Mouse (Mus musculus): Measurements from ENCODE around the gene Itga6. TPM values are rescaled to one million over a fixed set of nuclear protein-coding genes. Genes with fewer than 3 reads are reported as not detected.

The Itga6 gene
- total RNA-seq, 2 experiments from 2014 or later: 6.6 to 9.8 TPM

DNA sequence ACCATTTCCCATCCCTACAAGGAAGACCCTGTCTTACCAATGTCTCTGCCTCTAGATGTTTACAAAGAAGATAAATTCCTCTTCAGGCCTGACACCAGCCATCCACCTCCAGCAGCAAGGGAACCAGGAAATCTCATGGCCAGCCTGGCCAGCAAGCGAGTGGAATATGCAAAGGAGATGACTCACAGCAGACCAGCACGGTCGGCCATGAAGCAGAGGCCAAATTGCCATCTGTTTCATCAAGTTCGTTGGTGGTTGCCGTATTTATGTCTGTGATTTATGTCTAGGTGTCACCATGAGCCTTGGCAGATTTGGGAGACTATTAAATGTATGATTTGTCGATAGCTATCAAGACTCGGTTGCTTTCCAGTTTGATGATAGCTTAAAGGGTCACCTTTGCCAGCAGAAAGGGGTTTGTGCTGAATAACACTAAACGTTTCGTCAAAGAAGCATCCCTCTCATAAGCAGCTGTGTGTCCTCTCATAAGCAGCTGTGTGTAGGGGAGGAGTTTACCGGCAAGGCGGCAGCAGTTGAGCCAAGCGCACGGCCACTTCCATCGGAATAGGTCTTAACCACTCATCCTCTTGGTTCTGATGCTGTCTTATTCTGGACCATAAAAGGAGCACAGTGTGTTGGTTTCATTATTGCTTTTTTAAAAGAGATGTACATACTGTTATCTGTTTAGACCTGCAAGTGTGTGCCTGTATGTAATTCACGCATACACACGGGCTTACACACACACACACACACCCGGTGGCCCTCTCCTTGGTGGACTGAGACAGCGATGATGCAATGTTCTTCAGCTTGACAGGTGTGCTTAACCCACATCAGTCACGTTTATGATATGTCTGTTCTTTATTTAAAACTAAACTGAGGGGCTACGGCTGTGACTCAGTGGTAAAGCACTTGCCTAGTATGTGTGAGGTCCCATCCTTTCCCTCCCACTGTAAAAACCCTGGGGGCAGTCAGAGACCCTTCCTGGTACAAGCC is 14.5 kb upstream of the Itga6 start:
- no peak for ATAC-seq (replicated peaks; ENCODE audit: low FRiP score, poor library complexity, severe bottlenecking)

DNA sequence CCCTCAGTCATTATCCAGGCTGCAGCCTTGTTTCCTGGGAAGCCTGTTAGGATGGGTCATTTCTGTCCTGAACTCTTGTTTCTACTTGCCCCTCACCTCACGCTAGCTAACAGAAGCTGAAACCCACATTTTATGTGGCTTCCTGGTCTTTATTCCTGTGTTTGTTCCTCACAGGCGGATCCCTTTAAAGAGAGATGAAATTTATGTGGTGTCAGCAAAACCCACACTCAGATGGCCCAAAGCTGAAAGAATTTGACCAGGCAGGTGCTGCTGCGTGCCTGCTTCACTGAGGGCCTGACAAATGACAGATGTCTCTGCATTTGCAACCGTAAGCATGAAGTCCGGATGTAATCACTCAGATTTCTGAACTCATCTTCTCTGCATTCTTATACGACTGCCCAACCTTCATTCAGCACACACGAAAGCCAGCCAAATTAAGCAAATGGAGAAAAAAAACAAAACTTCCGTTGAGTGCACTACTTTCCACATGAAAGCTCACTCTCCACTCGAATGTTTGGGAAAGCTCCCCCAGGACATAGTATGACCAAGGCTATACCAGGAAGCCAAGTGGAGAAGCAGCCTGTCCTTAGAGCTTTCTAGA is 10.5 kb upstream of the Itga6 start:
- no peak for ATAC-seq (replicated peaks; ENCODE audit: low FRiP score, poor library complexity, severe bottlenecking)

DNA sequence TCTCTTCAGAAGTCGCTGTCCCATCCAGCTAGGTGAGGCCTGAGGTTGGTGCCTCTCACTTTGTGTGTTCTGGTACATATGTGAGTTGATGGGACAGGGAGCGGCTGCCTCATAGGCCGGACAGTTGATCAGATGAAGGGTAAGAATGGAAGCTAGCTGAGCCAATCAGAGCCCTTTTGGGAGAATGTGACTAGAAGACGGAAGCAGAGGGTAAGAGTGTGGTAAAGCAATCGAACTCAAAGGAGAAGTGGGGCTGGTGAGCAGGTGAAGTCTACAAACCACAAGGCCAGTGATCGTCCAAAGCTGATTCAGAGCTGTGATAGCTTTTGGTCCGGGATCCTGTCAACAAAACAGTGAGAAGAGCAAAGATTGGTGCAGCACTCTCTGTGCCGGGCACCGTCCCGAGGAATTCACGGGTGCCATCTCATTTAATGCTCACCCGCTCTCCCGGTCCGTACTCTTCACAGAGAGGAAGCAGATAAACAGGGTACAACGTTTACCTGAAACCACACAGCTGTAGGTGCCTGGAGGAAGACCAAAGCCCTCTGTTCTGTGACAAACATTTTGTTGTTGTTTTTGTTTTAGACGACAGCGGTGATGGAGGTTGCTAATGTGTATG is 9.8 kb upstream of the Itga6 start:
- ATAC-seq (replicated peaks; ENCODE audit: low FRiP score, poor library complexity, severe bottlenecking): no peak

DNA sequence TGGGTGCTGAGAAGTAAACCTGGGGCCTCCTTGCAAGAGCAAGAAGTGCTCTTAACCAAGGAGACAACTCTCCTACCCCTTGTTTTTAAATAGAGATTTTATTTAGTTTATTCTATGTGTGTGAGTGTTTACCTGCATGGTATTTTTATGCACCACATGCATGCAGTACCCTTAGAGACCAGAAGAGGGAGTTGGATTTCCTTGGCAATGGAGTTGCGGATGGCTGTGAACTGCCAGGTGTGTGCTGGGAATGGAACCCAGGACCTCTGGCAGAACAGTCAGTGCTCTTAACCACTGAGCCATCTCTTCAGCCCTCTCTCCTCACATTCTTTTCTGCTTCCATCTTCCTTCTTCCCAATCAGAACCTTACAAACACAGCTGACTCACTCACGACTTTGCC is 9.2 kb upstream of the Itga6 start:
- no peak for ATAC-seq (replicated peaks; ENCODE audit: low FRiP score, poor library complexity, severe bottlenecking)

DNA sequence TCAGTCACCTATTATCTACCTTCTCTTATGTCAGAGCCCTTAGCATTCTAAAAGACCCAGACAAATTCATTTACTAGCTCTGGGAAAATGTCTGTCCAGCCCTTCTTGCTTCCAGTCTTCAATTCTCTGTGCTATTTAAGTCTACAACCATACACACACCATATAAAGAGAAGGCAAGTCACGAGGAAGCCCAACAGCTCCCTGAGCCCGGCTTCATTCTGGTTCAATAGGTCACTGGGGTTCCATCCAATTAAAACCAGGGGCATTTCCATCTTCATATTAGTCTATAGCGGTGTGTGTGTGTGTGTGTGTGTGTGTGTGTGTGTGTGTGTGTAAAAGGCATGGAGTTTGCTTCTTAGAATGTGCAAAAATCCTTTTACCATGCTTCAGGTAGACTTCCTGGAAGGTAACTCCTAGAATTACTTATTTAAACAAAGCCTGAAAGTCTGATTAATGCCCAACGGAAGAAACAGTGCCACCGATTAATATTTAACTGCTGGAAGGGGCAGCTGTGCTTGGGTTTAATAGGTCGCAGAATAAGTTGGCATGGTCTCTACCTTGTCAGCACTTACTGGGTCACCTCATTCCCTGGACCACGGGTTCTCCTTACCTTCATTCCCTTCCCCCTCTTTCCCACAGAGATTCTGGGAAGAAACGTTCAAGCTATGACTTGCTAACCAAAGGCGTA is 6.1 kb upstream of the Itga6 start:
- ATAC-seq (replicated peaks; ENCODE audit: low FRiP score, poor library complexity, severe bottlenecking): no peak

DNA sequence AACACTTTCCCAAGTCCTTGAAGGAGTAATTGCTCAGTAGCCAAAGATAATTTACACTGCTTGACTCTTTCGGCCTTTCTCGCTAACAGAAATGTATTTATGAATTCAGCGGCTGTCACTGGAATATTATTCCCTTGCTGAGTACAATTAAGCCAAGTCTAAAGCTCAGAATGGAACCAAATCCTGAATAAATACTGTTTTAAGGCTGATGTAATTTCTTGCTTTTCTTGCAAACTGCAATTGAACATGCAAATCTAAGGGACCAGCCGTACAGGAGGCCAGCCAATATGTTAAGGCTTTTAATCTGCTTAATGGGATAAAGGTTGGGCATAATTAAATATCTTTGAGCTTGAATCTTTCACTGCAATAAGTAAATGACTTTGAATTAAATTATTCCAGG is 2.9 kb upstream of the Itga6 start:
- ATAC-seq (replicated peaks; ENCODE audit: low FRiP score, poor library complexity, severe bottlenecking): no peak

DNA sequence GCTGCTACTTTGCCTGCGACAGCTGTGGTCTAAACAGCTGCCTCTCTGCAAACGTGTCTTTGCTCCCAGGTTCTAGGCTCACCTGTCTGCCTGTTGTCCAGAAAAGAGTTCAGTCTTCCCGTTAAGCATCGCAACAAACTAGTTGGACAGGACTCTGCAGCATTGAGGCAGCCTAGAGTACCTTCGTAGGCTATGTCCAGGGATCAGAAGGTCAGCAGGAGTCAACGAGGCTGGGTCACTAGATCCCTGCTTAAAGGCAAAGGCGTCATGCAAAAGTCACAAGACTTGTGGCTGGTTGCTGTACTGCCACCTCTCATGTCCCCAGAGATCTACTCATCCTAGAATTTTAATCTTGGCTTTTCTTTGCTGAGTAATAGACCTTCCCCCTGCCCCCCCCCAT is 2.0 kb upstream of the Itga6 start:
- no peak for ATAC-seq (replicated peaks; ENCODE audit: low FRiP score, poor library complexity, severe bottlenecking)

DNA sequence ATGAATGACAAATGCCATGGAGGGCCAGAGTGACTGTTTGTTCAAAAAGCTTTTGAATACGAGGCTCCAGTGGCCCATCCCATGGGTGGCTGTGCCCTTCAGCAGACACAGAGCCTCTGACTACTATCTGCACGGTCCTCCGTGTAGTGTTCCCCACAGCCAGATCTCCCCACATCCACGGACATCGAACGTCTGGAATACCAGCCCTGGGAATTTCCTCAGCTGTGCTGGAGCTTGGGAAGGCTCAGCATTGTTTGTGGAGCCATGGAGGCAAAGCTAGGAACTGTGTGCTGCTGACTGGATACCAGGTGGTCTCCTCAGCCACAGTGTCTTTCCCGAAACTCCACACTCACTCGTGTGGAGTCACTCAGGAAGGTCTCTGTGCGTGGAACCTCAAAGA is 1.1 kb upstream of the Itga6 start:
- no peak for ATAC-seq (replicated peaks; ENCODE audit: low FRiP score, poor library complexity, severe bottlenecking)

DNA sequence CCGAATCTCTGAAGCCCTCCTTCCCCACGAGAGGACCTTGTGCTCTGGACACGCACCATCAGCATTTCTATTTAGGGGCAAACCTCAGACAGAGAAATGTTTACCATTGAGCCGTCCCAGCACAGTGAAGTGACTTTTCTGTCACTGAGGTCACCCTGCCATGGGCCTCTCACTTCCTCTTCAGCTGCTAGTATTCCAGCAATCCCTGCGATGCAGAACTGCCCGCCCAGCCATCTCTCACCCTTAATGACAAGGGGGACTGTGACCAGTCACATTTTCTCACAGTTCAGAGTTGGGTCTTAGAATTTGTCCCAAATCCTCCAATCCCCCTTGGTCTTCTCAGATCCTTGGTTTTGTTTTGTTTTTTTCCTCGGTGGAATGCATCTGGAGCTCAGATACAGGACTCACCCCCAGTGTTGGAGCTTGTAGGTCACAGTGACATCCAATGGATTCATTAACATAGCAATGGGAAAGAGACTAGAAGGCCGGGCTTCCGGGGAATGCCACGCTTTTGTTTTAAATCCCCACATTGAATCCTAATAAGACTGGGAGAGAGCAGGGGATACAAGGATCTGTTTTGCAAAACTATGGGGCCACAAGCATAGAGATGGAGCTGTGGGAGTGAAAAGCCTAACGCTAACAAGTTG is 432 bp upstream of the Itga6 start:
- ATAC-seq (replicated peaks; ENCODE audit: low FRiP score, poor library complexity, severe bottlenecking): no peak

DNA sequence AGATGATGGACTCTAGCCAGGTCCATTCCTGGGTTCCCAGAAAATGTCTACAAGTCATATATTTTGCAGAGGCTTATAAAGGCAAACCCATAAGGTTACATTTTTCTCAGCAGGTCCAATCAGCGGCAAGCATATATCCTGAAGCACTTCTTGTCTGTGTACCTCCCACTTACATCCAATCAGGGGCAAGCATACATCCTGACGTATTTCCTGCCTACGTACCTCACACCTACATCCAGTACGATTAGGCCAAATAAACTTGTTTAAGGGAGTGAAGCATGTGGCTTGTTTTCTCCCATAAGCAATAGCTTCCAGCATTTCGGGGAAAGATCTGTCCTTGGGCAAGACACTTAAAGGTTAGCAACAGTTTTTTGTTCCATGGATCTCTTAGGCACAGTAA is 3.0 kb downstream of the Itga6 start:
- no peak for ATAC-seq (replicated peaks; ENCODE audit: low FRiP score, poor library complexity, severe bottlenecking)

DNA sequence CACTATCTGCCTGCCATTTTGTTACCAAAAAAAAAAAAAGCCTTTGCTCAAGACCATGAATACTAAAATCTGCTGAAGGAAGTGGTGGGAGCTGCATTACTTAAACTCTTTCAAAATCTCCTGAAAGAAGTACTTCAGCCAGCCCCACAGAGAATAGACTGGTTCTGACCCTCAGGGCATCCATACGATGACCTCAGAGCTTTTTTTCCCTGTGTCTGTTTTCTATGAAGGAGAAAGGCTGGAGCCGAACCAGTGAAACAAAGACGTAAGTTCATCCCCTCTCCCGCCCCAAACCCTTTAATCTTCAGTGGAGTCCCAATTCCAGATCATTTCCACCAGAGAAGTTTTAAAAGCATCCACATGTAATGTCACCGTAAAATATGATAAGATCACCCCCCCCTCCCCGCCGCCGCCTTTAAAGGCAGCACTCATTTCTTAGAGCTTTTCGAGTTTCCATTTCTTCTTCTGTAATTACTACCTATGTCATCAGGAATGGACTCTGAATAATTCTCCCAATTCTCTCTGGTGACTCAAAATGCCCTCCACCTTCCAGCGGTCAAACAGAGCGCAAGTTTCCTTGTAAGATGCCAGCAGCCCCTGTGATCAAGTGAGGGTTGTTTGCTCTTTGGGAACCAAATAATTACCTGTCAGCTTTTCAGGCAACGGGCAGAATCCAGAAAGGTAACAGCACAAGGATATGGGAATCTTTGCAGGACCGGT is 4.1 kb downstream of the Itga6 start:
- no peak for ATAC-seq (replicated peaks; ENCODE audit: low FRiP score, poor library complexity, severe bottlenecking)

DNA sequence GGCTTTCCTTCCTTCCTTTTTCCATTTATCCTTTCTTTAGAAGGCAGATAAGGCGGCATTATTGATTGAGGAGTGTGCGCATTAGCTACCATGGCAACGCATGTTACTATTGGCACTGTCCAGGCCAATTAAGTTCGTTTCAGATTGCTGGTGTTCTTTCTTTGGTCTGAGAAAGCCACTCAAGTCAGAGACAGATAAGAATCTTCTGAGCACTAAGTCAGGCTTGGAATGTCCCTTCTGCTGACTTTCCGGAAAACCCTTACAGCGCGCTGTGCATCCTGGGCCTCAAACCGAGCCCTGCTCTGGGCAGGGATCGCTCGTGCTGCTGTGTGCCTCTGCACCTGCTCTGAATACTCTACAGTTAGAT is 4.7 kb downstream of the Itga6 start:
- no peak for ATAC-seq (replicated peaks; ENCODE audit: low FRiP score, poor library complexity, severe bottlenecking)

DNA sequence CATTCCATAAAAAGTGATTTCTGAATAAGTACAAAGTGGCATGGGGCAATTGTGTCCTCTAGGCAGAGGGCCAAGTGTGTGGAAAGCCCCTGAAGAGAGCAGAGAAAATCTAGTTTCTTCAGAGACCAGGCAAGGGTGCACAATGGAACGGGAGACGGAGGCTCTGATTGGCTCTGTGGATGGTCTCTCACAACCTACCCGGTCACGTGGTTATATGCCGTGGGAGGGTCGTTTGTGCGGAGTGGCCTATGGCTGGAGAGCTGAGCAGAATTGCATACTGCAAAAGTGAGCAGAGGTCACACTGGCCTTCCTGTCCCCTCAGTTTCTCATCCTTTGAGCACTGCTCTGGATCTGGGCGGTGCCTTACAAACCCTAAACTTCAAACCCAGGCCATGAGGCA is 5.9 kb downstream of the Itga6 start:
- ATAC-seq (replicated peaks; ENCODE audit: low FRiP score, poor library complexity, severe bottlenecking): no peak

DNA sequence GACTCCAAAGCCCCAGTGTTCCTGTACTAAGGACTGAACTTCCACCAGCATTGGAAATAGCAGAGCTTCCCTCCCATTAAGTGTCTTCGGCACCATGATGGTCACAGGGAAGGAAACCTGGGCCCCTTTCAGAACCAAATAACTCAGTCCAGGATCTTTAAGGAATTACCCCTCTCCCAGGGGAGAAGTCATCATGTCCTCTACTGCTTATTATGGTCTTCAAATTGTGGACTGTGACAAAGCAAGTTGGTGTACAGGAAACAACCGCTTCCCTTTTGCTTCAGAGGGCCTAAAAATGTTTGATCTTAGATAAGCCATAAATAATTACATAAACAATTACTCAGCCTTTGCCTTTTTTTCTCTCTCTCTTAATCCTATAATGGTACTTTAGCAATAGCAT is 6.4 kb downstream of the Itga6 start:
- ATAC-seq (replicated peaks; ENCODE audit: low FRiP score, poor library complexity, severe bottlenecking): no peak

DNA sequence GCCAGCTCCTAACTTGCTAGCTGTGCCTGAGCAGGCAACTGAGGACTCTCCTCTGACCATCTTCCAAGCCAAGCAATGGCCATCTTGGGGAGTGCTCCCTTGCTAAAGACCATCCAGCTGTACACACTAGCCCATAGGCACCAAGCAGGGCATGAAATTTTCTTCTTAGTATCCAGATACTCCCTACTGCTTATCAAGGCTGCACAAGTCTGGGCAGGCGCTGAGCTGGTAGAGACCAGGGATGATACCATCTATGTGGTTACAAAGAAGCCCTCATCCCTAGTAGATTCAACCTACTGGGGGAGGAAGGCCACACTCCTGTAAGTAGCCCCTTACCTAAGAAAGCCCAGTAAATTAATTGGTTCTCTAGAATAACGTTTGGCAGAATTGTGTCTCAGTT is 7.0 kb downstream of the Itga6 start:
- no peak for ATAC-seq (replicated peaks; ENCODE audit: low FRiP score, poor library complexity, severe bottlenecking)

DNA sequence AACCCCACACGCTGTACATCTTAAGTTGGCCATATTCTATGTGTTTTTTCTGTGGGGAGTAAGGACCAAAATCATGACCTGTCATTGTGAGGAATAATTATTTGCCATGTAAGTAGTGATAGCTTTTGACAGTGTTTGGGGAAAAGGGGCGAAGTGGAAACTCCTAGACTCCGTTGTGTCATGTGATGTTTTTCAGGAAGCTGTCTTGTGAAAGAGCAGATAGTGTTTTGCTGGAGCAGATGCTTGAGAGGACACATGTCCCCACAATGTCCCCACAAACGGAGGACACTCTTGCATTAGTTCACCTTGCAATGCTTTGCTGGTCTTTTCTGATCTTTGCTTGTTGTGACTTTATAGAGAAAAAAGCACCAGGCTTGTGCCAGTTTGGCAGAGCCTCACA is 7.7 kb downstream of the Itga6 start:
- ATAC-seq (replicated peaks; ENCODE audit: low FRiP score, poor library complexity, severe bottlenecking): no peak

DNA sequence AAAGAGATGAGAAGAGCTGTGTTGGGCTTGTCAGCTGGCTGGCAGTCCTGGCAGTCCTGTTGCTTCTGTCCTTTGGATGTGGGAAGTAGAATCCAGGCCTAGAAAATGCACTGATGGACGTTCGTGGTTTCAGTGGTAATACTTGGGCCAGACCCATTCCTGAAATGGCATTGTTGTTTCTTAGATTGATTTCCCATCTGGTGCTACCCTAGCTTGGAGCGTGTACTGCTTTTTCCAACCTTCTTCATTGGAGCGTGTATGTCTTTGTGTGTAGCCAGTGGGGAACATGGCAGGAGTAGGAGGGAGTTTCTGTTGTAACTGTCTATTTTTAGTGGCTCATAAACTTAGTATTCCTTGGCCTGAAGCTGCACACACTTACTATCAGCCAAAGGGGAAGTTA is 10.3 kb downstream of the Itga6 start:
- ATAC-seq (replicated peaks; ENCODE audit: low FRiP score, poor library complexity, severe bottlenecking): no peak

DNA sequence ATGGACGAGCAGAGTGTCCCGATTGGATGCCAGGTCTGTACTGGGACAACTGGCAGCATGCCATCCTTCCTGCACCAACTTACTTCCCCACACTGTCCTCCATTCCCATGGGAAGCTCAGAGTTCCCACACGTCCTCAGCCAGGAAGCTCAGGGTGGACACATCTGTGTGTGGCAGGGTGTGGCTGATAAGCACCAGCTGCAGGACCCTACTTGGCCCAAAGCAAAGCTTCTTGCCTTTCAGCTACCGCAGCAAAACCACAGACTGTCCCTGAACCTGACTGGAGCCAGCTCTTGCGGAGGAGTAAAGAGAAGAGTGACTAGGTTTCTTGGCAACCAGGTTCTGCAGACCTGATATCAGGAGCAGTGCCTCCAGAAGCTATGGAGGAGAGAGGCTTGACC is 11.7 kb downstream of the Itga6 start:
- no peak for ATAC-seq (replicated peaks; ENCODE audit: low FRiP score, poor library complexity, severe bottlenecking)

Data from erythroblast, adult 5-6 weeks (primary cell).